Mouse (Mus musculus) bone marrow, adult 2 months (tissue): ENCODE measurements around the gene Epm2aip1. TPM values are rescaled to one million over a fixed set of nuclear protein-coding genes. Genes with fewer than 3 reads are reported as not detected.

Experiments
- H3K27ac ChIP-seq: fragments of 200-500 bp; 2 replicates; pipeline ENCODE4 v1.5.1; 2012; ENCODE audit warnings: low read depth, mild to moderate bottlenecking, control low read depth, inconsistent platforms, low read length; ENCODE audit not compliant: control insufficient read depth, poor library complexity, insufficient read depth
- H3K4me1 ChIP-seq: fragments of 200-500 bp; 2 replicates; pipeline ENCODE4 v1.6.1; 2011; ENCODE audit warnings: low read length; ENCODE audit not compliant: control insufficient read depth, insufficient read depth
- H3K4me3 ChIP-seq: fragments of 200-500 bp; replicated peaks from 2 replicates; pipeline ENCODE3; 2011; ENCODE audit warnings: mild to moderate bottlenecking, low read depth, low read length, control low read depth; ENCODE audit not compliant: control insufficient read depth
- CTCF ChIP-seq: fragments of 200-500 bp; IDR thresholded peaks from 2 replicates; pipeline ENCODE4 v1.5.1; 2011; ENCODE audit warnings: low read length, control low read depth; ENCODE audit not compliant: control insufficient read depth, insufficient read depth
- POLR2A ChIP-seq: fragments of 200-500 bp; IDR thresholded peaks from 2 replicates; pipeline ENCODE4 v1.6.1; 2011; ENCODE audit warnings: low read depth, mild to moderate bottlenecking, control low read depth, low read length, borderline replicate concordance; ENCODE audit not compliant: control insufficient read depth
- WGBS: fragments of 180-500 bp; shearing (Covaris S2); methylation state at CpG from one replicate; pipeline ENCODE4 v1.1.7; 2018; 5-methylcytosine and 5-hydroxymethylcytosine counted together
- polyA plus RNA-seq: library from polyadenylated mRNA; stranded (reverse); fragments of >200 nt; gene quantifications from 2 replicates; pipeline ENCODE4 v1.2.4, GENCODE M21; 2011; ENCODE audit warnings: low replicate concordance; ENCODE audit not compliant: missing spikeins, insufficient read depth, insufficient read length

Gene Epm2aip1
- polyA plus RNA-seq, 1 experiment = 5.4 TPM

GRCm38 (mm10) chr9:111247682-111248246 is 24.0 kb upstream of the Epm2aip1 start:
- 88% methylated on average over 3 of the region's 3 CpGs for whole genome bisulfite sequencing
- H3K27ac ChIP-seq = no peak overlapping the region
- TF ChIP-seq CTCF = 0 out of 2 replicates have a peak, but pooled peaks have one; percentile 9
- TF ChIP-seq POLR2A = no peak

GRCm38 (mm10) chr9:111252161-111252869 is 19.4 kb upstream of the Epm2aip1 start:
- H3K27ac ChIP-seq = no peak overlapping the region
- no peaks in the 10 kb centered on the region for H3K4me1 ChIP-seq
- TF ChIP-seq POLR2A = no peak
- TF ChIP-seq CTCF = no peak
- no peak overlapping the region for H3K4me3 ChIP-seq
- WGBS = 79% methylated on average over 7 of the region's 7 CpGs

More at GRCm38 (mm10) chr9:111247682-111248246, 24.0 kb upstream of the Epm2aip1 start:
- Histone ChIP-seq H3K4me1 (no peaks in the 10 kb centered on the region), H3K4me3 (no peak overlapping the region)

GRCm38 (mm10) chr9:111260360-111260985 is 11.3 kb upstream of the Epm2aip1 start:
- 81% methylated on average over 1 of the region's 1 CpGs for WGBS

GRCm38 (mm10) chr9:111261356-111261755 is 10.4 kb upstream of the Epm2aip1 start:
- no peak overlapping the region for H3K27ac ChIP-seq
- no peak for TF ChIP-seq POLR2A
- no peak for TF ChIP-seq CTCF
- no peak overlapping the region for H3K4me3 ChIP-seq
- H3K4me1 ChIP-seq = no peaks in the 10 kb centered on the region
- 90% methylated on average over 4 of the region's 4 CpGs for WGBS

More at GRCm38 (mm10) chr9:111260360-111260985, 11.3 kb upstream of the Epm2aip1 start:
- Histone ChIP-seq H3K4me3 (no peak overlapping the region), H3K4me1 (no peaks in the 10 kb centered on the region), H3K27ac (no peak overlapping the region)
- TF ChIP-seq POLR2A = no peak
- TF ChIP-seq CTCF = no peak

GRCm38 (mm10) chr9:111267998-111268397 is 3.7 kb upstream of the Epm2aip1 start:
- Histone ChIP-seq H3K4me1 (no peaks in the 10 kb centered on the region), H3K4me3 (no peak overlapping the region), H3K27ac (no peak overlapping the region)
- TF ChIP-seq POLR2A (no peak), CTCF (no peak)
- WGBS = 94% methylated on average over 2 of the region's 2 CpGs

- 15% methylated on average over 5 of the region's 5 CpGs for WGBS
- Histone ChIP-seq H3K4me1 (no peaks in the 10 kb centered on the region; the same call in 1 of the 2 replicates), H3K4me3 (peak overlapping the region; percentile 82), H3K27ac (no peak overlapping the region; the same call in 1 of the 2 replicates)
- TF ChIP-seq CTCF = no peak
- no peak for TF ChIP-seq POLR2A
Observed at GRCm38 (mm10) chr9:111270606-111271005, 1.1 kb upstream of the Epm2aip1 start.

GRCm38 (mm10) chr9:111271056-111271433 is 684 bp upstream of the Epm2aip1 start:
- Histone ChIP-seq H3K4me1 (no peaks in the 10 kb centered on the region; the same call in 1 of the 2 replicates), H3K4me3 (peak overlapping the region; percentile 82), H3K27ac (peak overlapping the region; percentile 76)
- 1% methylated on average over 32 of the region's 32 CpGs for WGBS
- TF ChIP-seq CTCF = no peak
- no peak for TF ChIP-seq POLR2A

GRCm38 (mm10) chr9:111272356-111272755 is 627 bp downstream of the Epm2aip1 start:
- no peaks in the 10 kb centered on the region; the same call in 1 of the 2 replicates for H3K4me1 ChIP-seq
- peak overlapping the region; percentile 92 for H3K4me3 ChIP-seq
- peak overlapping the region; percentile 93 for H3K27ac ChIP-seq
- 5% methylated on average over 19 of the region's 19 CpGs for WGBS
- no peak for TF ChIP-seq POLR2A
- TF ChIP-seq CTCF = no peak
